Mouse (Mus musculus) gastrocnemius, adult 2 months (tissue): ENCODE measurements around the gene Rd3. TPM values are rescaled to one million over a fixed set of nuclear protein-coding genes. Genes with fewer than 3 reads are reported as not detected.

ENCODE experiments used
- DNase-seq: peaks from one replicate; pipeline ENCODE4 v3.0.0; 2022
- H3K27ac ChIP-seq: fragments of 200-600 bp; 2 replicates; pipeline ENCODE4 v1.8.1; 2022; ENCODE audit warnings: mild to moderate bottlenecking
- H3K4me3 ChIP-seq: fragments of 200-600 bp; 2 replicates; pipeline ENCODE4 v1.8.1; 2022; ENCODE audit warnings: mild to moderate bottlenecking, moderate library complexity
- CTCF ChIP-seq: fragments of 200-600 bp; IDR thresholded peaks from 2 replicates; pipeline ENCODE4 v1.8.1; 2022; ENCODE audit warnings: antibody characterized with exemption, mild to moderate bottlenecking, moderate library complexity
- intact Hi-C: fragments of 180-260 bp; cut with DNase I; formaldehyde crosslinking; loops from one replicate; pipeline ENCODE4 v1.15.1; 2025
- total RNA-seq, 2 experiments: library from RNA; stranded (reverse); gene quantifications; 2 replicates each; pipeline ENCODE4 v1.2.3; 2021

Rd3 gene
- total RNA-seq, 2 experiments from 2014 or later, result 0.08 TPM; not detected in 1

DNA sequence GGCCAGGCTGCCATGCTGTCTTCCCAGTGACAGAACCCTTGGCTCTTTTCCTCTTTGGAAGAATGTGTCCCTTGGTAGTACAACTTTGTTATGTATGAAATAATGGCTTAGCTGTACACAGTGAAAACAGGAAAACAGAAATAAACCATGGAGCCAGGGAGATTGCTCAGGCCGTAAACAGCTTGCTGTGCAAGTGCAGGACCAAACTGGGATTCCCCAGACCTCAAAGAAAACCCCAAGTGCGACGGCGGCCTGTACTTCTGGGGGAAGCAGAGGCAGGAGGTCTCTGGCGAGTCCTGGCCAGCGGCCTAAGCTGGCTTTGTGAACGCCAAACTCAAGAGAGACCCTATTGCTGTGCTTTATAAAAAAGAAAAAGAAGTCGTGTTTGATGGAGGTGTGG lies 28.6 kb upstream of the Rd3 start:
- intact Hi-C loops, result no loop called here
- Histone ChIP-seq H3K4me3 (no peak overlapping the region), H3K27ac (no peak overlapping the region)
- no peak for TF ChIP-seq CTCF
- no peak for DNase-seq

DNA sequence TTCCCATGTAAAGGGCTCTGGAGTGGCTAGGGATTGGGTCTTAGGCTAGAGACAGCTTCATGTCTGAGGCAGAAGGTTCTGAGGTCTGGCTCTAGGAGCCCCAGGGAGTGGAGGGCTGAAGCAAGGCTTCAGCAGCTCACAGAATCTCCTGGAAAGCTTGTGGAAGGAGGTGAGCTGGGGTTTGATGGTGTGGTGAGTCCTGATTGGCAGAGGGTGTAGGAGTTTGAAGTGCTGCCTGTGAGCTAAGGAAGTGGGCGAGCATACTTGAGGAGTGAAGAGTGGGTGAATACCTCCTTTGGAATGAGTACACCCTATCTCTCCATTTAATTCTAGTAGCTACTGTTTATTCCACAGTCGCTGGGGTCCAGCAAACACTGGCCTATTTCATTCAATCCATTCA lies 26.6 kb upstream of the Rd3 start:
- H3K27ac ChIP-seq, result no peak overlapping the region
- H3K4me3 ChIP-seq, result no peak overlapping the region
- TF ChIP-seq CTCF, result no peak
- peak; percentile 2 for DNase-seq
- intact Hi-C loops, result no loop called here

GRCm38 (mm10) chr1:191952733-191953335 lies 24.3 kb upstream of the Rd3 start:
- Histone ChIP-seq H3K27ac (no peak overlapping the region), H3K4me3 (no peak overlapping the region)
- no peak for TF ChIP-seq CTCF
- intact Hi-C loops, result no loop called here
- no peak for DNase-seq

DNA sequence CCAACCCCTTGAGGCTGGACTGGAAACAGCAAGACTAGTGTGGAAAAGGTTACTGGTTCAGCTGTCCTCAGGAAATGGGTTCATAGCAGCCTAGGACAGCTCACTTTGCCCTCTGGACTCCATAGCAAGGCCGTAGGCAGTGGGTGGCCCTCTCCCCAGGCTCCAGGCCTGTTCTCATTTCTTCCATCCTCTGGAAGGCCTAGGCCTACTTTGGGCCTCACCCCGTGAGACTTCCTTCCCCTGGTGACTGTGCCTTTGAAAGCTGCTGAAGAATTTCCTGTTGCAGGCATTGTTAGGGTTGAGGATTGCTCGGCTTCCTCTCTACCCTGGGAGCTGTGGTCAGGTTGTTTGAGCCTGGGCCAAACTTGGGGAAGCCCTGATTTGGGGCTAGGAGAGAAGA lies 22.1 kb upstream of the Rd3 start:
- intact Hi-C loops, result no loop called here
- Histone ChIP-seq H3K4me3 (no peak overlapping the region), H3K27ac (peak overlapping the region; percentile 88)
- TF ChIP-seq CTCF, result no peak
- DNase-seq, result peak; percentile 38

DNA sequence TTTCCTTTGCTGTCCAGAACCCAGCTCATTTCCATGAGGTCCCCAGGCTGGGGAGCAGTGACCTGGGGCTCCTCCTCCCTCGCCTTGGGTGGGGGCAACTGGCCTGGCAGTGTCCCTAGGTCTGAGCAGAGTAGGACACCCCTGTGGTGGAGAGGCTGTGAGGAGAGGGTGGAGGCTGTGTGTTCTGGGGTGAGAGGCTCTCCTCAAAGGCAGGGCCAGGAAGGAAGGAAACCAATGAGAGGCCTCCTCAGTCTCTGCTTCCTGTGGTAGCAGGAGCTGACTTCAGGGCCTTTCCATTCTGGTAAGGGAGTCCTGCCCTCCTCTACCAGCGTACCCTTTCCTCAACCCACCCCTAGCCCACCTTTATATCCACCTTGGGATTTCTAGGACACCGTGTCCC lies 20.9 kb upstream of the Rd3 start:
- intact Hi-C loops, result no loop called here
- TF ChIP-seq CTCF, result no peak
- peak overlapping the region; percentile 88 for H3K27ac ChIP-seq
- peak; percentile 33 for DNase-seq
- H3K4me3 ChIP-seq, result peak overlapping the region; percentile 52

- Histone ChIP-seq H3K4me3 (peak overlapping the region; percentile 52), H3K27ac (peak overlapping the region; percentile 88)
- peak; percentile 24 for DNase-seq
- intact Hi-C loops, result no loop called here
- no peak for TF ChIP-seq CTCF
Measured at GRCm38 (mm10) chr1:191956871-191957270, 20.3 kb upstream of the Rd3 start.

- intact Hi-C loops, result no loop called here
- peak; percentile 18 for DNase-seq
- Histone ChIP-seq H3K27ac (peak overlapping the region; percentile 71), H3K4me3 (no peak overlapping the region)
- TF ChIP-seq CTCF, result no peak
Measured at GRCm38 (mm10) chr1:191957321-191957720, 19.8 kb upstream of the Rd3 start.

DNA sequence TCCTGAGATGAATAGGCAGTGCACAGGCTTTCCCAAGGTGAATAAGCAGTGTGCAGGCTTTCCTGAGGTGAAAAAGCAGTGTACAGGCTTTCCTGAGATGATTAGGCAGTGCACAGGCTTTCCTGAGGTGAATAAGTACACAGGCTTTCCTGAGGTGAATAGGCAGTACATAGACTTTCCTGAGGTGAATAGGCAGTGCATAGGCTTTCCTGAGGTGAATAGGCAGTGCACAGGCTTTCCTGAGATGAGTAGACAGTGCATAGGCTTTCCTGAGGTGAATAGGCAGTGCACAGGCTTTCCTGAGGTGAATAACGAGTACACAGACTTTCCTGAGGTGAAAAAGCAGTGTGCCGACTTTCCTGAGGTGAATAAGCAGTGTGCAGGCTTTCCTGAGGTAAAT lies 16.2 kb upstream of the Rd3 start:
- Histone ChIP-seq H3K4me3 (no peak overlapping the region), H3K27ac (no peak overlapping the region)
- TF ChIP-seq CTCF, result no peak
- no peak for DNase-seq
- intact Hi-C loops, result no loop called here

DNA sequence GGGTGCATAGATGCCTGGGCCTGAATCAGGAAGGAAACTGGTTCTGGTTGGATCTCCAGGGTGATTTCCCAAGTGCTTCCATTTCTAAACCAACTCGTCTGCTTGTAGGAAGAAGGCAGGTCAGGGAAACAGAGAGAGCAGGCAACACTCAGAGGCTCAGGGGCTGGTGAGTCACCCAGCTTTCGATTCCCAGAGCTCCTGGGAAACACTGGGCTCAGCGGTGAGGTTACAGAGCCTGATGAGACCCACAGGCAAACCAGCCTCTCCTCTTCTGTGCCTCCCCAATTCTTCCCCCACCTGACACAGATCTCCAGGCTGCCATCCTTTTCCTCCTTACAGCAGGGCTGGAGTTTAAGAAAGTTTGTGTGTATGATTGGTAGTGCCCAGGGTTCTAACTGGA lies 13.8 kb upstream of the Rd3 start:
- intact Hi-C loops, result no loop called here
- TF ChIP-seq CTCF, result no peak
- 0 out of 2 replicates have a peak overlapping the region, but pooled peaks have one; percentile 20 for H3K27ac ChIP-seq
- peak; percentile 13 for DNase-seq
- no peak overlapping the region for H3K4me3 ChIP-seq

DNA sequence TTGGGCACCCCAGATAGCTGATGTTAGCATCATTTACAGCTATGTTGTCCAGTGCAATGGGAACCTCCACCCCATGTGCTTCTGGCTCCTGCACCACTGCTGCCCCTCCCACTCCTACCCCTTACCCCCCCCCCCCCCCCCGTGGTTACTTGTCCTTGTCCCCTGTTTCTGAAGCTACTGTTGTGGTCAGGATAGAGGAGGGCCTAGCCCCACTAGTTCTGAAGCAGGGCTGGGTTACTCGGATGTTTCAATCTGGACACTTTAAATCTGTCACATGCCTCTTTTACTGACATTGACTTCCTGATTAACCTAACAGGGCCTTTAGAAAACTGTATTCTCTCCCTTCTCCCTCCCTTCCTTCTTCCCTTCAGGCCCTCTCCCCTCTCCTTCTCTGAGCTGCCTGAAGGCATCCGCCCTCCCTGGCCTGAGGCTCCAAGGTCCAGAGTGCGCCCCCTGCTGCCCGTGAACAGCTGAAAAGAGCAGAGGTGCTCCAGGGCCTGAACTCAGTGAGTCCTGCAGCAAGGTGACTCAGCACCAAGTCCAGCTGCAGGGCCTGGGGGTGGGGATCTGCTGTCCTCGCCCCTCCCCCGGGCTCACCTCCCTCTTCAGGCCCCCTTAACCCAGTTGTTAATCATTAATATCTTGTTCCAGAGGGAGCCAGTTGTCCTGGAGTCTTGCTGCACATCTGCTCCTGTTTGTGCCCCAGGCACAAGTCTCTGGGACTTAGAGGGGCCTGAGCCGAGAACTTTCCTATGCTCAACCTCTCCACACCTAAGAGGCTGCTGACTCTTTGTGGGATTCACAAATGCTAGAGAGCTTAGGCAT lies 13.0 kb upstream of the Rd3 start:
- intact Hi-C loops, result loop anchor here (1.0 to 2.0 kb wide), 2 partner anchors 57 to 130 kb away; partner anchors contain the start of gene Slc30a1
- Histone ChIP-seq H3K27ac (peak overlapping the region; percentile 28), H3K4me3 (no peak overlapping the region)
- peak; percentile 92 for DNase-seq
- TF ChIP-seq CTCF, result peak; percentile 91

DNA sequence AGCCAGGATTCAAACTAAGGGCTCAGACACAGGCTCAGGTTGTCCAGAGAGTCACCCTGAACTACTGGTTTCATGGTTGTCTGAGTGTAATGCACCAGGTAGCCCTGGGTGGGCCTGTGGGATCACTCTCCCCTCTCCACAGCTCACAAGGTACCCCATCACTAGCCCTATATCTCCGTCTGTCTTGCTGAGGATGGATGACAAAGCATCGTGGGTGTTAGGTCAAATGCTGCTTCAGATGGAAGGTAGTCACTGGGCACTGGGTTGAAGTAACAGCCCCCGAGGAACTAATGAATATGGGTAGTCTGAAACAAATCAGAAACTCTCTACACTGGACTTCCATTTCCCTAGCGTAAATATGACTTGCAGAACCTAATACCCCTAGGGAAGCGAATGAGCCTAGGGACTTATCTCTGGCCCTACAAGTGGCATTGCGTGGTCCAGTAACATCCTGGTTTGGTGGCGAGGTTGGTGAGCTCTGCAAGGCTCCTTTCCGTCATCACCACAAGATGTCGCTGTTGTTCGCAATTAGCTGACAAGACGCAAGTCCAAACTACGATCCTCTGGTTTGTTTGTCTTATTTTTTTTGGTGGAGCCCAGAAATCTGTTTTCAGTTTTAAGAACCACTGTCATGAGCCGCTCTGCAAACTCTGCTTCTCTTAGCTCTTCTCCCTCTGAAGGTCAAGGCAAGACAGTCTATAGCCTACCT lies 12.2 kb upstream of the Rd3 start:
- TF ChIP-seq CTCF, result peak; percentile 96
- intact Hi-C loops, result loop anchor here (1.0 to 5.0 kb wide), 4 partner anchors 58 to 747 kb away; partner anchors contain the start of gene Slc30a1
- Histone ChIP-seq H3K4me3 (peak overlapping the region; percentile 46), H3K27ac (peak overlapping the region; percentile 28; the same call in 1 of the 2 replicates)
- peak; percentile 78 for DNase-seq

- intact Hi-C loops, result loop anchor here (5.0 kb wide), 1 partner anchor 742 kb away; no protein-coding TSS in a partner anchor
- TF ChIP-seq CTCF, result no peak
- DNase-seq, result no peak
Measured at GRCm38 (mm10) chr1:191969939-191970338, 7.2 kb upstream of the Rd3 start.

More at GRCm38 (mm10) chr1:191969939-191970338, 7.2 kb upstream of the Rd3 start:
- Histone ChIP-seq H3K27ac (peak overlapping the region; percentile 48; the same call in 1 of the 2 replicates), H3K4me3 (no peak overlapping the region)
